In the genomic region with DNA sequence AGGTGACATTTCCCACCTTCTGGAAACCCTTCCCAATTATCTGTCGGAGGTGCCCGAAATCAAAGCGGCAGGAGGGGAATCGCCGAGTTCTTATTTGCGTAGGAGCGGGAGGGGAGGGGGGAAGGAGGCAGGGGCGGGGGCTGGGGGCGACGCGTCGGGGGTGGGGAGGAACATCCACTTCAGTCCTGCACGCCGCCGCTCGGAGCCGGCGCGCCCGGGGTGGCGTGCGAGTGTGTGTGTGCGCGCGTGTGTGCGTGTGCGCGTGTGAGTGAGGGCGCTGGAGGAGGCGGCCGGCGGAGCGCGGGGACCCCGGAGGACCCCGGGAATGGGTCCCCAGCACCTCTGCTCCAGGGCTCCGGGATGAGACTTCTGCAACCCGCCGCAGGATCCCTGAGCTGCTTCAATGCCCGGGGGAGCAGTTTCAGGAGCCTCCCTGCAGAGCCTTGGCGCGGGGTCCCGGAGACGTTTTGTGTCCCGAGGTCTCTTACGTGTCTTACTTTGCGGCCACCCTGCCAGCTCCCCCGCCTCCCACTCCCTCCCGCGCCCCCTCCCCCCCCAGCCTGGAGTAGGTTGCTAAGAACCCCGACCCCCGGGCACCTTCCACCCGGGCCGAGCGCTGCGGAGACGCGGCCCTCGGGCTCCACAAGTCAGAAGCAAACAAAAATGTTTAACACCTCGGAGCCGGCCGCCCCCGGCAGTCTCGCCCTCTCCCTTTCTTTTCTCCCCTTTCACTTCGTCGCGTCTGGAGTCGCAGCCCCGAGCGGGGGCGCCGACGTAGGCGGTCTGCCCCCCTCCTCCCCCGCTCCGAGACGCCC, we compare ENCODE assay signal across 8 mouse cellular contexts. TPM values are rescaled to one million over a fixed set of nuclear protein-coding genes. Genes with fewer than 3 reads are reported as not detected.
DNase-seq lines count a peak whose midpoint lies in the region; ATAC-seq and TF ChIP-seq lines count a peak whose summit lies in the region.

A gene (minus strand): TSS at position 66 of the 815 bp plus-strand sequence.

- peak; percentile 18 to 20 for DNase-seq in left cerebral cortex, adult 2 months (ENCODE audit: extremely low spot score in 1 of 2, low spot score in 2 of 2)
- DNase-seq in left cerebral cortex, adult 11 months (ENCODE audit: low spot score) = no peak
- peak; percentile 27 for DNase-seq in brain, adult 2 months (ENCODE audit: low read depth, low spot score)
- DNase-seq in gastrocnemius, postnatal 14 days = peak; percentile 38
- peak; percentile 28 to 38 for DNase-seq in lung, postnatal 4 days
- DNase-seq in layer of hippocampus, adult 11-12 months (ENCODE audit: low spot score) = no peak

- peaks cover 46% of the 10 kb centered on the region for H3K27me3 ChIP-seq in intestine, postnatal 0 days (replicated peaks; ENCODE audit: control insufficient read depth, insufficient read depth, low read length)
- H3K27me3 ChIP-seq in stomach, embryonic 16.5 days (ENCODE audit: control insufficient read depth, insufficient read depth, low read length) = peaks cover 29% of the 10 kb centered on the region

- H3K4me3 ChIP-seq in left cerebral cortex, adult 2 months = peak within 1 kb of the TSS; percentile 49
- peak within 1 kb of the TSS; percentile 60 for H3K4me3 ChIP-seq in intestine, postnatal 0 days (ENCODE audit: low read depth, low read length)
- peak within 1 kb of the TSS; percentile 64 for H3K4me3 ChIP-seq in stomach, embryonic 16.5 days (replicated peaks; ENCODE audit: low read length)

- peak within 1 kb of the TSS; percentile 27; the same call in 1 of the 2 replicates for H3K9ac ChIP-seq in intestine, postnatal 0 days (ENCODE audit: low read depth, low read length)
- H3K9ac ChIP-seq in stomach, embryonic 16.5 days (ENCODE audit: low read length) = peak within 1 kb of the TSS; percentile 72

- H3K36me3 ChIP-seq in intestine, postnatal 0 days (ENCODE audit: control insufficient read depth, insufficient read depth) = no peaks in the 10 kb centered on the region
- H3K36me3 ChIP-seq in stomach, embryonic 16.5 days (ENCODE audit: control insufficient read depth, insufficient read depth, low read length) = no peaks in the 10 kb centered on the region

- no peaks in the 10 kb centered on the region for H3K4me1 ChIP-seq in intestine, postnatal 0 days (replicated peaks; ENCODE audit: control insufficient read depth, insufficient read depth, low read length)
- peaks cover 10% of the 10 kb centered on the region; the same call in 1 of the 2 replicates for H3K4me1 ChIP-seq in stomach, embryonic 16.5 days (ENCODE audit: control insufficient read depth, insufficient read depth, low read length)

- peak within 1 kb of the TSS; percentile 99 for H3K4me2 ChIP-seq in intestine, postnatal 0 days (replicated peaks; ENCODE audit: low read depth)
- peak within 1 kb of the TSS; percentile 93 for H3K4me2 ChIP-seq in stomach, embryonic 16.5 days (ENCODE audit: low read depth, low read length)

- intact Hi-C loops in left cerebral cortex, adult 2 months (cut with DNase I) = loop anchor here (5.0 kb wide), 1 partner anchor 72 kb away; a partner anchor contains a TSS
- intact Hi-C loops in gastrocnemius, postnatal 14 days (cut with DNase I; ENCODE audit: low total_unique reads) = loop anchor here (5.0 kb wide), 1 partner anchor 382 kb away; no protein-coding TSS in a partner anchor

- under 1% methylated on average over 72 of the region's 77 CpGs for WGBS in intestine, postnatal 0 days
- WGBS in stomach, embryonic 16.5 days = under 1% methylated on average over 75 of the region's 77 CpGs

- TF ChIP-seq CTCF in left cerebral cortex, adult 2 months (IDR thresholded peaks at IDR 0.05) = no peak
- no peak for TF ChIP-seq CTCF in intestine, postnatal 0 days (IDR thresholded peaks at IDR 0.05; ENCODE audit: low read depth)

- no peaks in the 10 kb centered on the region for H3K9me3 ChIP-seq in intestine, postnatal 0 days (ENCODE audit: control insufficient read depth)
- no peaks in the 10 kb centered on the region for H3K9me3 ChIP-seq in stomach, embryonic 16.5 days (replicated peaks; ENCODE audit: control insufficient read depth, low read length)

- H3K27ac ChIP-seq in left cerebral cortex, adult 2 months = no peak within 1 kb of the TSS
- H3K27ac ChIP-seq in intestine, postnatal 0 days (ENCODE audit: low read depth, low read length) = no peak within 1 kb of the TSS
- H3K27ac ChIP-seq in stomach, embryonic 16.5 days (ENCODE audit: low read length) = peak within 1 kb of the TSS; percentile 74

- peak; percentile 61 for ATAC-seq in intestine, postnatal 0 days
- peak; percentile 49; the same call in 1 of the 2 replicates for ATAC-seq in stomach, embryonic 16.5 days (ENCODE audit: insufficient read depth, low FRiP score)

RNA-seq across cellular contexts. Expression of the gene that starts here (rescaled TPM):
- total RNA-seq in left cerebral cortex, adult 2 months (2021) = 10 to 100 TPM; 10.9 TPM
- 10 to 100 TPM; 11.7 to 15.2 TPM for total RNA-seq in gastrocnemius, postnatal 14 days (2021)
- polyA plus RNA-seq in intestine, postnatal 0 days (2015; fragmentation: Nextera tagmentation; extraction: Ambion mirVana) = 12.8 and 14.3 TPM in 2 replicates
- polyA plus RNA-seq in stomach, embryonic 16.5 days (2015; fragmentation: Nextera tagmentation; extraction: Ambion mirVana) = 18.0 and 25.6 TPM in 2 replicates

Comparison
In these comparisons a context has a peak if more than half of its experiments do, and no peak if none do; other contexts are left out.
1. DNase-seq: peak in left cerebral cortex, adult 2 months (2 of 2), brain, adult 2 months (single experiment), gastrocnemius, postnatal 14 days (single experiment) and lung, postnatal 4 days (2 of 2); none in left cerebral cortex, adult 11 months (single experiment) and layer of hippocampus, adult 11-12 months (single experiment).
2. Peak in every context shown above with its lines, with median percentiles within 50 percentile points of each other: H3K4me3 ChIP-seq.